Mouse (Mus musculus) forebrain, embryonic 10.5 days (tissue): Measurements from ENCODE around the gene Gtpbp1. TPM values are rescaled to one million over a fixed set of nuclear protein-coding genes. Genes with fewer than 3 reads are reported as not detected.

Source experiments
- DNase-seq: peaks from one replicate; pipeline ENCODE4 v3.0.0-alpha.2; 2017; ENCODE audit warnings: low spot score; ENCODE audit errors: extremely low spot score
- H3K27ac ChIP-seq: fragments of 300-500 bp; sonication (generic); 2 replicates; pipeline ENCODE4 v1.5.1; 2016; ENCODE audit warnings: mild to moderate bottlenecking
- H3K27me3 ChIP-seq: fragments of 300-500 bp; sonication (generic); 2 replicates; pipeline ENCODE4 v1.6.1; 2016; ENCODE audit warnings: mild to moderate bottlenecking; ENCODE audit not compliant: poor library complexity, severe bottlenecking
- H3K36me3 ChIP-seq: fragments of 300-500 bp; sonication (generic); replicated peaks from 2 replicates; pipeline ENCODE4 v1.6.1; 2016; ENCODE audit warnings: mild to moderate bottlenecking, moderate library complexity
- H3K4me1 ChIP-seq: fragments of 300-500 bp; sonication (generic); 2 replicates; pipeline ENCODE4 v1.6.1; 2016
- H3K4me3 ChIP-seq: fragments of 300-500 bp; sonication (generic); 2 replicates; pipeline ENCODE4 v1.5.1; 2016; ENCODE audit warnings: mild to moderate bottlenecking, moderate library complexity
- H3K9me3 ChIP-seq: fragments of 300-500 bp; sonication (generic); 2 replicates; pipeline ENCODE4 v1.6.1; 2016; ENCODE audit warnings: mild to moderate bottlenecking, moderate library complexity
- WGBS: fragments of 180-500 bp; shearing (Covaris S2); methylation state at CpG from one replicate; pipeline ENCODE4 v1.1.7; 2016; 5-methylcytosine and 5-hydroxymethylcytosine counted together
- polyA plus RNA-seq: library from polyadenylated mRNA; unstranded; fragments of >200 nt; fragmentation: Nextera tagmentation; extraction: Ambion mirVana; gene quantifications from 2 replicates; pipeline ENCODE4 v1.2.1, GENCODE M21; 2016

The Gtpbp1 gene
- polyA plus RNA-seq, 1 experiment from 2014 or later = 48.3 TPM

GRCm38 (mm10) chr15:79751772-79752171 lies 61.1 kb downstream of the Gtpbp1 start:
- WGBS = 84% methylated on average over 17 of the region's 17 CpGs
- no peaks in the 10 kb centered on the region for H3K9me3 ChIP-seq
- no peaks in the 10 kb centered on the region for H3K27me3 ChIP-seq
- peaks cover 24% of the 10 kb centered on the region for H3K4me1 ChIP-seq
- no peak overlapping the region for H3K27ac ChIP-seq
- H3K36me3 ChIP-seq = no peaks in the 10 kb centered on the region
- no peak overlapping the region for H3K4me3 ChIP-seq
- no peak for DNase-seq

DNA sequence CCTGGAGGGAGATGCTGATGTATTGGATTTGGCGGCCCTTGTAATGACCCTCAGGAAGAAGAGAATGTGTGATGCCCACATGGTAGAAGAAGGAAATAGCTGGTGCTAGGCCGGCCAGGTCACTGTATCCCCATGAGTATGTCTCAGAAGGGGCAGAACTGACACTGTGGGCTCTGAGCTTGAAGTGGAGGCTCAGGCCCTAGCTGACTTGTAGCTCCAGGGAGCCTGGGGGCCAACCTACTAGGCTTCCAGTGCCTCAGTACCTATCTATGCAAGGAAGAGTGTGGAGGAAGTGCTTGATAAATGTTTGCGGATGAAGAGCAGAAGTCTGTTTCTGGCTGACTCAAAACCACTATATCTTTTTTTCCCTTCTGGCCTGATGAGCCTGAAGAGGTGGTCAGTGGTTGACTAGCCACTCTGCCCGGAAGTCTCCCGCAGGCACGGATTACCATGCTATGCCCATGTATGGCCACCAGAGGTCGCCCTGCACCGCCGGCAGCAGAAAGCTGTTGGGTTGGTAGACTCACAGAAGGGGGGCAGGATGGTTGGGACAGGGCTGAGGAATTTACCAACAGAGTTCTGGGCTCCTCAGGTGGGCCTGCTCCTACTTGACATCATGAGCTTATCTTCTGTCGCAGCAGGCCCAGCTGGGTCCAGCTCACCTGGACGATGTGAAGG lies 62.2 kb downstream of the Gtpbp1 start:
- no peaks in the 10 kb centered on the region for H3K27me3 ChIP-seq
- peak; percentile 79 for DNase-seq
- 21% methylated on average over 11 of the region's 11 CpGs for WGBS
- H3K4me1 ChIP-seq = peaks cover 28% of the 10 kb centered on the region
- no peaks in the 10 kb centered on the region for H3K9me3 ChIP-seq
- no peak overlapping the region for H3K4me3 ChIP-seq
- H3K27ac ChIP-seq = 0 out of 2 replicates have a peak overlapping the region, but pooled peaks have one; percentile 20
- no peaks in the 10 kb centered on the region for H3K36me3 ChIP-seq

- H3K27me3 ChIP-seq = no peaks in the 10 kb centered on the region
- H3K36me3 ChIP-seq = no peaks in the 10 kb centered on the region
- H3K27ac ChIP-seq = 0 out of 2 replicates have a peak overlapping the region, but pooled peaks have one; percentile 20
- 93% methylated on average over 3 of the region's 3 CpGs for WGBS
- peaks cover 23% of the 10 kb centered on the region for H3K4me1 ChIP-seq
- DNase-seq = no peak
- H3K4me3 ChIP-seq = no peak overlapping the region
- no peaks in the 10 kb centered on the region for H3K9me3 ChIP-seq
Measured at GRCm38 (mm10) chr15:79753420-79753752, 62.7 kb downstream of the Gtpbp1 start.

GRCm38 (mm10) chr15:79753873-79754272 lies 63.2 kb downstream of the Gtpbp1 start:
- 58% methylated on average over 4 of the region's 4 CpGs for WGBS
- DNase-seq = no peak
- Histone ChIP-seq H3K36me3 (no peaks in the 10 kb centered on the region), H3K9me3 (no peaks in the 10 kb centered on the region), H3K4me1 (peaks cover 23% of the 10 kb centered on the region), H3K27ac (no peak overlapping the region), H3K4me3 (no peak overlapping the region), H3K27me3 (no peaks in the 10 kb centered on the region)

- H3K9me3 ChIP-seq = no peaks in the 10 kb centered on the region
- no peak overlapping the region for H3K4me3 ChIP-seq
- 93% methylated on average over 4 of the region's 4 CpGs for WGBS
- H3K27ac ChIP-seq = no peak overlapping the region
- H3K36me3 ChIP-seq = no peaks in the 10 kb centered on the region
- H3K27me3 ChIP-seq = no peaks in the 10 kb centered on the region
- no peak for DNase-seq
- peaks cover 23% of the 10 kb centered on the region for H3K4me1 ChIP-seq
Measured at GRCm38 (mm10) chr15:79755176-79755575, 64.5 kb downstream of the Gtpbp1 start.

GRCm38 (mm10) chr15:79755977-79756625 lies 65.5 kb downstream of the Gtpbp1 start:
- no peak for DNase-seq
- H3K27ac ChIP-seq = peak overlapping the region; percentile 63; the same call in 1 of the 2 replicates

GRCm38 (mm10) chr15:79757118-79757517 lies 66.5 kb downstream of the Gtpbp1 start:
- no peak overlapping the region for H3K4me3 ChIP-seq
- H3K36me3 ChIP-seq = peaks cover 13% of the 10 kb centered on the region
- WGBS = 93% methylated on average over 3 of the region's 3 CpGs
- no peak overlapping the region for H3K27ac ChIP-seq
- H3K4me1 ChIP-seq = peaks cover 23% of the 10 kb centered on the region
- H3K27me3 ChIP-seq = no peaks in the 10 kb centered on the region
- no peak for DNase-seq
- no peaks in the 10 kb centered on the region for H3K9me3 ChIP-seq

More at GRCm38 (mm10) chr15:79755977-79756625, 65.5 kb downstream of the Gtpbp1 start:
- Histone ChIP-seq H3K36me3 (peaks cover 4% of the 10 kb centered on the region), H3K4me3 (no peak overlapping the region), H3K4me1 (peaks cover 23% of the 10 kb centered on the region), H3K27me3 (no peaks in the 10 kb centered on the region), H3K9me3 (no peaks in the 10 kb centered on the region)
- WGBS = 81% methylated on average over 8 of the region's 8 CpGs

DNA sequence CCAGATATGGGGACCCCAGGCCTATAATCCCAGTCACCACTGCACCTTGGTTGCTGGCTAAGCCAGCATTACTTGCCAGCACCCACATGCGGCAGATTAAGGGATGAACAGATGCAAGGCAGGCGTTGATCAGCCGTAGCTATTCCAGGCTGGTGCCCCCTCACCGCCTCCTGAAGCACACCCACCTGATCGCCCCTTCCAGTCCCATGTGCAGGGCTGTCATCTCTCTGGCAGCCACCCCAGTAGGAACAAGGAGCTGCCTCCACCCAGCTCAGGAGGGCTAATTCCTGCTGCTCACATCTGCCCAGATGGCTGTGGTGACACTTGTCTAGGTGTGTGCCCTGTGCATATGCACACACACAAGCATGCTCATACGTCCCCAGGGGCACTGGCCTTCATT lies 70.3 kb downstream of the Gtpbp1 start:
- Histone ChIP-seq H3K36me3 (peaks cover 47% of the 10 kb centered on the region), H3K4me1 (peaks cover 13% of the 10 kb centered on the region), H3K27me3 (no peaks in the 10 kb centered on the region), H3K27ac (no peak overlapping the region), H3K9me3 (no peaks in the 10 kb centered on the region), H3K4me3 (no peak overlapping the region)
- WGBS = 79% methylated on average over 6 of the region's 6 CpGs
- DNase-seq = no peak

DNA sequence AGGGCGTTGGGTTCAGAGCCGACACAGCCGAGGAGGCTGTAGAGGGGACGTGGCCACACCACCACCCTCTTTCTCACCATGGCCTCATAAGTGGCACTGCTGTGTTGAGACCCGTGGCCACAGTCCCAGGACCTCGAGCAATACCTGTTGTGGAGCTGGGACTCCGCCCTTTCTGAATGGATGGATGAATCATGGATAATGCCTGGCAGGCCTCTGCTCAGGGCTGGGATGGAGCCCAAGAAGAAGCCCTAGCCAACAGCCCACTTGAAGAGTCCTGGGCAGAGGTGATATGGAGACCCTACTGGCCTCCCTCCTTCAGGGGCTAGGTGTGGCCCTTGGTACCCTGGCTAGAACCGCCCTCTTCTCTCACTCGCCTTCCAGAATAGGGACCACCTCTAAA lies 72.4 kb downstream of the Gtpbp1 start:
- Histone ChIP-seq H3K4me3 (no peak overlapping the region), H3K9me3 (no peaks in the 10 kb centered on the region), H3K4me1 (no peaks in the 10 kb centered on the region), H3K36me3 (peaks cover 47% of the 10 kb centered on the region), H3K27me3 (no peaks in the 10 kb centered on the region), H3K27ac (no peak overlapping the region)
- 93% methylated on average over 9 of the region's 9 CpGs for WGBS
- no peak for DNase-seq

DNA sequence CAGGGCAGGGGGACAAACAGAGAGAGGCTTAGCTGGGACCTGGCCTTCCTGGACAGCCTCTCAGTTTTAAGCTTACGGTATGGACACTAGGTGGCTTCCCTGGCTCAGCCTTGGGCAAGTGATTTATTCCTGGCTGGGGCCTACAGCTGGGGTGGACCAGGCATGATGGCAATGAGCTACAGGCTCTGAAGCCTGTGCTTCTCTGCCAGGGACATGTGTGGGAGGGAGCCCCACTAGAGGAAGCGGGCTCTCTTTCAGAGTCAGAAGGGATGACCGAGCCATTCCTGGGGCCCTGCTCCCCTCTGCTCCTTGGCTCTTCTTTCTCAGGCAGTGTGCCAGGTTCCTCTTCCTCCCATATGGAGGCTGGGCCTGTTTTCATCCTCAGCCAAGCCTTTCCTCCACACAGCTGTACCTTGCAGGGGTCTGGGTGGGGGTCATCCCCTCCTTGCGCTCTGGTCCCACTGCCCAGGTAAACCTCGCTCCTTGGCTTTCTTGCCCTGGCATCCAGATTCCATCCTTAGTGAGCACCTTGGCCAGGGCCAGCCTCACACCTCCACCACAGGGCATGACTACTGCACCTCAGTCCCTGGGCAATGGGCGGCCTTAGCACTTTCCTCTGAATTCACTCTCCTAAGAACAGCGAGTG lies 73.1 kb downstream of the Gtpbp1 start:
- Histone ChIP-seq H3K27me3 (no peaks in the 10 kb centered on the region), H3K4me3 (no peak overlapping the region), H3K27ac (no peak overlapping the region), H3K4me1 (peaks cover 6% of the 10 kb centered on the region), H3K36me3 (peaks cover 47% of the 10 kb centered on the region), H3K9me3 (no peaks in the 10 kb centered on the region)
- WGBS = 94% methylated on average over 7 of the region's 7 CpGs
- DNase-seq = no peak

GRCm38 (mm10) chr15:79764539-79765267 lies 74.1 kb downstream of the Gtpbp1 start:
- Histone ChIP-seq H3K27me3 (no peaks in the 10 kb centered on the region), H3K9me3 (no peaks in the 10 kb centered on the region), H3K27ac (no peak overlapping the region), H3K36me3 (peaks cover 47% of the 10 kb centered on the region), H3K4me3 (no peak overlapping the region), H3K4me1 (peaks cover 11% of the 10 kb centered on the region)
- no peak for DNase-seq
- 91% methylated on average over 11 of the region's 11 CpGs for WGBS

- Histone ChIP-seq H3K27me3 (no peaks in the 10 kb centered on the region), H3K27ac (no peak overlapping the region), H3K4me3 (no peak overlapping the region), H3K4me1 (peaks cover 17% of the 10 kb centered on the region), H3K36me3 (peaks cover 47% of the 10 kb centered on the region), H3K9me3 (no peaks in the 10 kb centered on the region)
- 74% methylated on average over 2 of the region's 2 CpGs for WGBS
- no peak for DNase-seq
Measured at GRCm38 (mm10) chr15:79765361-79765760, 74.7 kb downstream of the Gtpbp1 start.
